Mouse (Mus musculus) testis, postnatal 14 days (tissue): ENCODE data around the gene Gm28374.

Source experiments
- DNase-seq: peaks from one replicate; pipeline ENCODE4 v3.0.0; 2021; ENCODE audit warnings: low spot score

The Gm28374 gene

DNA sequence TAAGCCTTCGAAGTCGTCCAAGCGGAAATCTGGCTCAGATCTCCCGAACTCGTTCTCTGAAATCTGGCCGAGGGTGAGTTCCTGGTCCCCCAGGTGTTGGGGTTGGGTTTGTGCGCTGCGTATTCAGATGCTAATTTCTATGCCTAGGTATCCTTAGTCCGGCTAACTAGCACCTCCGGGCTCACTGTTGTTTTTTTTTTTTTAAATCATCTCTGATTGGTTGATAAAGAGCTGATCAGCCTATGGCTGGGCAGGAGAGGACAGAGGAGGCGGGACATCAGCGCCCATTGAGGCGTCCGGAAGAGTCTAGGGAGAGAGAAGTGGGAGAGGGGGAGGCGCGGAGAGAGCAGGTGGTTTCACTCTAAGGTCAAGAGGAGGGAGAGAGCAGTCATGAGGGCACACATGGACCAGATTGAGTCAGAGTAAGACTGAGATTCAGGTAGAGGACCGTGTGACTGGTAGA, 3.4 kb upstream of the Gm28374 start:
- DNase-seq, result peak; percentile 75

DNA sequence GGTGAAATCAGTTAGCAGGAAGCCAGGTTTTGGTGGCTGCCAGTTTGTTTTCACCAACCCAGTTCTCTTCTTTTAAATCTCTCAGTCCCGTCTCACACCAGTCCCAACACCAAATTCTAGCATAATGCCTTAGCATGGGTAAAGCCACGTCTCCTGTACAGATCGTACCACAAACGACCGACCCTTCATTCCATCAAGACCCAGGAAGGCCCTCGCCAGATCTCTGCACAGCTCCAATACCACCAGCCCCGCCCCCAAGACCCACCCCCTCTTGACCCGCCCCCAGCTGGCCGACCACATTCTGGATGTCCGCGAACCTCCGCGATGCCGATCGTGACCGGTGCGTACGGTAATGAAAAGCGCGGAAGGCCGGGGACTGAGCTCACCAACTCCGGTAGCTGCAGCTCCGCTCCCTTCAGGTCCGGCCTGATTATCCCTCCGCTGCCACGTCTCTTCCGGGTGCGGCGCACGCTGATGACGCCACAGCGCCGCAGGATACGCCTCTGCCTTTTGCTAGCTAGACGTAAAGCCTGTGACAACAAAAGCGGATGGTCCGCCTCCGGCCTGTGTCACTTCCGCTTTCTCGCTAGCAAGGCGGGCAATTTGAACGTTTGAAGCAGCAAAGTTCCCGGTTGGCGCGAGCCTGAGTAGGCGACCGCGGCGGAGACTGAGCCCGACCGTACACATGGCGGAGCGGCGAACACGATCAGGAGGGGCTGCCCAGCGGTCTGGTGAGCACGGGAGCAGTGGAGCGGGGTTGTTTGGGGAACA, 2.6 kb upstream of the Gm28374 start, which contains the start of the genes Zfpl1 and Cdca5:
Gene Zfpl1, minus strand, starts transcription at position 479 of the 771 bp plus-strand sequence.
Gene Cdca5, plus strand, starts transcription at position 506 of the 771 bp plus-strand sequence.
- peak; percentile 97 for DNase-seq

DNA sequence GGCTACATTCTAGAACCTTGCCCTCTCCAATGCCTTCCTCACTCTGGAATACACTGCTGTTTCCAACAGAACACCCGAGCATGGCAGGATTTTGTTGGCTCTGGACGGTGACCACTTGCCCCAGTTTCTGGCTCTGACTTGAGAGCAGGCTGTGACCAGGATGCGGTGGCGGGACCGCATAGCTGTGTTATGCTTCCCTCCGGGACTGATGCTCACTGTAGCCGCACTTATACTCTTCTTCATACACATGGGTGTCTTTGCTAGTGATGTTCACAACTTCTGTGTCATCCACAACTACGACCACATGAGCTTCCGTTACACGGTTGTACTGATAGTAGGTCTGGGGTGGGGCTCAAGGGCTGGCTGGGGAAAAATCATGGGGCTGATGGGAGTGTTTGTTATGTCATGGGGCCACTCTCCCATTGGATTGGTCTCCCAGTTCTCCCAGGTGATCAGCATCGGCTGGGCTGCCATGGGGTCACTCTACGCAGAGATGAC, 2.0 kb downstream of the Gm28374 start, which contains the start of gene Tmem262:
Gene Tmem262, plus strand, starts transcription at position 51 of the 498 bp plus-strand sequence.
- DNase-seq, result no peak

DNA sequence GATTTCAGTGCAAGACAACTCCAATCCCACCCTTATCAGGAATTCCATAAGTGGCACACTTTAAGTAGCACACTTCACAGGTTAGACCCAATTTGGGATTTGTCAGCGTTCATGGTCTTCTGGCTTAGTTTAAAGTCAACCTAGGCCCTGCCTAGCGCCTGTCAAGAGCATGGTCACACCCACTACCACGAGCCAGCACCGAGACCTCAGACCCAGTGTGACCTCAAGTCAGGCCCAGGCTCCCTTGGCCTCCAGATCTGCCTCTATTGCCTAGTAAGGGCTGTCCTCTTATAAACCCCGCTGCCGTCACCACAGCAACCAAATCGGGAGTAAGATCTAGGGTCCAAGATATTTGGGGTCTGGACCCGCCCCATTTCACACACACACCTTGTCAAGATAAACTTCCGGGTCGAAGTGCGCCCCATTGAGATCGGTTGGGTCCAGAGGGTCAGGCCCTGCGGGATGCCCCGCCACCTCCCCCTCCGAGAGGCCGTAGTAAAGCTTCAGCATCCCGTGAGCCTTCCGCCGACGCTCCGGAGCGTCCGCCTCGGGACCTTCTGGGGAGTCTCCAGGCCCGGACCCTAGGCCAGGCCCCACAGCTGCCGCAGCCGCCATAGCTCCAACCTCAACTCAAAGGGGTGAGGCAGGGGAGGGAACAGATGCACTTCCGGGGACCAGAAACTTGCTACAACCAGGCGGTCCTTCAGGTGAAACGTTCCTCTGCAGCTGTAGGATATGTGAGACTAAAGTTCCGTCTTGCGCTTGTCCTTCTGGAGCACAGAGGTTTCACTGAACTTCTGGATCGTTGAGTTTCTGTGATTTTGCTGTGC, 5.3 kb downstream of the Gm28374 start, which contains the start of gene Vps51:
Gene Vps51, minus strand, starts transcription at position 668 of the 830 bp plus-strand sequence.
- peak; percentile 90 for DNase-seq

DNA sequence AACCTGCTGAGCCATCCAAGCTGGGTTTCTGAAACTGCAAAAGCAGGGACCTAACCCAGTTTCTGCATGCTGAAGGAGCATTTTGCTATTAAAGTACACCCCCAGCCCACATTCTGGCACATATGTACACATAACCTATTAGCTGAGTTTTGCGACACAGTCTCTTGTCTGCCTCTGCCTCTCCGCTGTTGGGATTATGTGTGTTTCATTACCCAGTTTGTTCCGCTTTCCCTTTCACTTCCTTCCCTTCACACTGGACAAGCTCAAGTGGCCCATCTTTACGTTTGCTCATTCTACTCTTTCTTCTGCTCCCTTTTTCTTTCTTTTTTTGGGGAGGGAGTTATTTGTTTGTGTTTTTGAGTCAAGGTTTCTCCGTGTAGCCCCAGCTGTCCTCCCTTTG, 8.2 kb downstream of the Gm28374 start:
- DNase-seq, result no peak

DNA sequence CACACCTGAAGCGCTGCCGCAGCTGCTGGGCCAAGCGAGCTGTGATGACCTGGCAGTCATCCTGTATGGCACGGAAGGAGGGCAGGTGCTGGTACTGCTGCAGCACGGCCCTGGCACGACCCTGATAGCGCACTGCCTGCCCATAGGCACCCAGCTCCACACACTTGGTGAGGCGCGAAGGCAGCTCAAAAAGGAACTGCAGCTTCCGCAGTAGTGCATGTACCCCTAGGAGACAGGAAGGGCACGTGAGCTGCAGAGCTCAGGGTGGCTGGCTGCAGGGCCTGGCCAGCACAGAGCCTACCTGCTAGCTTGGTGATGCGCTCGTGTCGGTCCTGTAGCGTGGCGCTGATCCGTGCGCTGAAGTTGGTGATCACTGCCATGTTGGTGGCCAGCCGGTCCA, 10.8 kb downstream of the Gm28374 start:
- no peak for DNase-seq

DNA sequence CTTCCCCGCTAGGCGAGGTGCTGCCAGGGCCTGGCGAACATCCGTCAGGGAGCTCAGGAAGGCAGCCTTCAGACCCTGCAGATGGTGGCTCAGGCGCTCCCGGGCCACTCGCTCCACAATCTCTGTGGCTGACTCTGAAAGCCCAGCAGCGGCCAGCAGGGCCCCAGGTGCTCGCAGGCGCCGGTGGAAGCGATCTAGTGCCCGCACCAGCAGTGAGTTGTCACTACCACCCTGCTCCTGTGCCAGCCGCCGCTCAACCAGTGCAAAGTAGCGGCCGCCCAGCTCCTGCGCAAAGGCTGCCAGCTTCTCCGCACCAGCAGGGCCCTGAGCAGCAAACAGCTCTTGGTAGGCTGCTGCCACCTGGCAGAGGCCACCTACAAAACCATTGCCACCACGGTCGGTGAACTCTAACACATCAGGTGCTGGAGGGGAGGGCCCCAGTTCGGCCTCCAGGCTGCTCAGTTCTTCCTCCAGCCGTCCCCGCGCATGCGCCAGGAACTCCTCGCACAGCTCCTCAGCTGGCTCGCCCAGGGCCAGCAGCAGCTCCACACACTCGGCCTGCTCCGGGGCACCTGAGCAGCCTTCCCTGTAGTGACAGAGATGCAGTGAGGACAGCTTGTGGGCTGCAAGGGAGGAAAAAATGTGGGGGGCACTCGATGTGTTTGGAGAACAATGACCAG, 11.3 kb downstream of the Gm28374 start:
- no peak for DNase-seq

DNA sequence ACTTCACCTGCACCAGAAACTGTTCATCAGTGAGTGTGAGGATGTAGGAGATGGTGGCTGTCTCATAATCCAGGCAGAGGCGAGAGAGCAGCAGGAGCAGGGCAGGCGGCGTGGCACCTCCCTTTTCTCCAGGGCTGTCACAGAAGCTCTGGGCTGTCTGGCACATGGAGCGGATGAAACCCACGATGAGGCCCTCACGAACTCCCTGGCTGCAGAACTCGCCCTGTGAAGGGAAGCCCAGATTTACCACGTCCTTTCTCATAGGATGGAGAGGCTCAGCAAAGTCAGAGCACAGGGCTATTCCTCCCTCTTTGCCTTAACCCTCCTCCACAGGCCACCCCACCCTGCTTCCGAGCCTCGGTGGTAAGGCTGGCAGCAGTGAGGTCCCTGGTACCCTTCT, 12.2 kb downstream of the Gm28374 start:
- no peak for DNase-seq

DNA sequence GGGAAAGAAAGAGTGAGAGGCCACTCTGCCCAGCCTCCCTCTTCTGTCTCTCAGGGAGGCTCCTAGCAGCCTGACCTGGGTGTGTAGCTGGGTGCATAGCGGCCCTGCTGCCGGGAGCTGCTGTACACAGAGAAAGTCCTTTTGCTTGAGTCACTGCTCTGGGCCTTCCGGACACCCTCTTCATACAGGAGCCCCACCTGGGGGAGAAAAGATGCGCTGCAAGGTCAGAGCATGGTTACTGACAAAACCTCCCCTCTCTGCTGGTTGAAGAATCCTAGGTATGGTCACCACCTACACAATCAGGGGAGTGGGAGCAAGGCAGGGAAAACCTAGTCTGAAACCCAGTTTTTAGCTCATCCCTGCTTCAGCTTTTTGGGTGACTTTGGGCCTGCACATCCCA, 13.1 kb downstream of the Gm28374 start:
- no peak for DNase-seq

DNA sequence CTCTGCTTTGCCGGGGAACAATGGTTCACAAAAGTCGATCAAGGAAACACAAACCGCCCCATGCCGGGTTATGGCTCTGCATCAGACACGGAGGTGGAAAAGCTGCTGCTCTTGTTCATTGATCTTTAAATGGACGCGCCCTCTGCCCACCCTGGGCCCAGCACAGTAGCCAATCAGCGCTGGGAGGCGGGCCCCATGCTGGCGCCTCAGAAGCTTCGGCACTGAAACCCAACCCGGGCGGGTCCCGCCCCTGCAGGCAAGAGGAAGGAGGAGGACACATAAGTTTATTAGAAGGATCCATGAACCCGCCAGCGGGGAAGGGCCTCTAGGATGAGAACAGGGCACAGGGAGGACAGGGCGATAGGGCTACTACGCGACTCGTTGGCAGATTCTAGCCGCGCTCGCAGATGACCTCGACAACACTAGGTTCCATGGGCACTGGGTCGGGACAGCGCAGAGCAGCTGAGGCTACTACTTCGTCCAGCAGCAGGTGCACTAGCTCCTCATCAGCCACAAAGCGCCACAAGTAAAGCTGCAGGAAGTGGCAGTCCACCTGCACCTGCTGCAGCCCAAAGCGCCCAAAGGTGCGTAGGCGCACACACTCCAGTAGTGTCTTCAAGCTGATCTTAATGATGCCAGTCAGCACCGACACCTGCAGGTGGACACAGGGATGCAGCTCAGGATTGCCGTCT, 14.2 kb downstream of the Gm28374 start, which contains the start of gene Tm7sf2:
Gene Tm7sf2, minus strand, starts transcription at position 650 of the 692 bp plus-strand sequence.
- peak; percentile 86 for DNase-seq

DNA sequence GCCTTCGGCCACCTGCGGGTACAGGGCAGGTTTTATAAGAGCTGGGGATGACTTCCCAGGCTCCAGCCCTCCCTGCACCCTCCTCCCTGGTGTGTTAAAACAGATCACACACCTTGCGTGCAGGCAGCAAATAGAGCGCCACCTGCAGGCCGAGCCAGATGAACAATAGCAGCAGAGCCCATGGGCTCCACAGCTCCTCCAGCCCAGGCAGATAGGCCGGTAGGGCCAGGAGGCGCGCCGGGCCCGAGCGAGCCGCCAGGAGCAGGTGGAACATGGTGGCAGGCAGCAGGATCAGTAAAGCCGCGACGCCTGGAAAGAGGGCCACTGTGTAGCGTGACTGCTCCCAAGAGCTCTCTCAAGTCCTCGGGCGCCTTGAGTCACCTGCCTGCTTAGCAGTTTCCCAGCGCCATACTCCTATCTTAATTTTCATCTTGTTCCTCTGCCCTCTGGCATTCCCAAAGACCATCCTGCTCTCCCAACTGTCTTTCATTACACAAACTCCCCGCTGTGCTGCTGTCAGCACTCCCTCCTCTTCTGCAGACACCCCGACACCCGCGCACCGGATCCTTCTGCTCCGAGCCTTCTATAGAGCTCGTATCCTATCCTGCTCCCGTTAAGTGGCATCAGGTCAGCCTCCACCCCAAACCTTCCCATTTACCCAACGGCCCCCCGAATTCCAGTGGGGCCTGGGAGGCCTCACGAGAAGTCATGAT, 14.9 kb downstream of the Gm28374 start:
- DNase-seq, result peak; percentile 84

DNA sequence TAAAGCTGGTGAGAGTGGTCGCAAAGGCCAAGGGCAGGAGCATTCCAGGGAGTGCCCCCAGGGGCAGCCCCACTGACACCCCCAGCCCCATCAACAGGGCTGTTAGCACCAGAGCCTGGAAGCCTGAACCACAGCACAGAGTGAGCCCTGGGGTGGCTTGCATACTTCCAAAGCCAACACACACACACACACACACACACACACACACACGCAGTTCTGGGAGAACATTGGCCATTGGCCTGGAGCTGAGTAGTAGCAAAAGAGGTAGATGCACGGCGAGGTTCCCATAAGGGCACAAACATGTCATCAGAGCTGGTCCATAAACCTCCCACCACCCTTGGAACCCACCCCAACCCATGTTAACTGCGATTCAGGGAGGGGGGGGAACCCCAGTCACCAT, 15.5 kb downstream of the Gm28374 start:
- no peak for DNase-seq

DNA sequence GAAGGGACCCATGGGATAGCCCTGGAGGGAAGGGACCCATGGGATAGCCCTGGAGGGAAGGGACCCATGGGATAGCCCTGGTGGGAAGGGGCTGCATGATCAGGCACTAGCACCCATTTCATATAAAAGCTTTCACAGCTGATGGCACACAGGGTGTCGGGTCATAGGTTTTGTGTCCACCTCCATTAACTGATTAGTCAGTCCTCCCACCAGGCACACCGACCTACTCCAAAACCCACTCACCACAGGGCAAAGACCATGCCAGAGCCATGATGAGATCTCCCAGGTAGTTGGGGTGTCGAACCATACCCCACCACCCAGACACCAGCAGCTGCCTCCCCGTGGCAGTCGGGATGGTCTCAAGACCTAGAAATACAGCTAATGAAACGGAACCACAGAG, 19.0 kb downstream of the Gm28374 start:
- no peak for DNase-seq

DNA sequence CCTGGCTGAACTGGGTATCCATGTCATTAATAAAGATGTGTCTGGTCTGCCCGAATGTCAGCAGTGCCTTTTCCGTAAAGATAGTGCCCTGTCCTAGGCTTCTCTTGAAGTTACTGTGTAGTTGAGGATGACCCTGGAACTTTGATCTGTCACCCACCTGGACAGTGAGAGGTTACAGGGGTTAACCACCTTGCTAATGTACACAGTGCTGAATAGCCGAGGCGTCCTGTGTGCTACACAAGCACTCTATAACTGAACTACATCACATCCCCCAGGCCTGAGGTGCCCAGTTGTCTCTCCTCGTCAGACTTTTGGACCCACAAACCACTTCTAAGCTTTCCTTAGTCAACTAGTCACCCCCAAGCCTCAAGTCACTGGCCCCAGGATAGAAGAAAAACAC, 19.6 kb downstream of the Gm28374 start:
- DNase-seq, result no peak

DNA sequence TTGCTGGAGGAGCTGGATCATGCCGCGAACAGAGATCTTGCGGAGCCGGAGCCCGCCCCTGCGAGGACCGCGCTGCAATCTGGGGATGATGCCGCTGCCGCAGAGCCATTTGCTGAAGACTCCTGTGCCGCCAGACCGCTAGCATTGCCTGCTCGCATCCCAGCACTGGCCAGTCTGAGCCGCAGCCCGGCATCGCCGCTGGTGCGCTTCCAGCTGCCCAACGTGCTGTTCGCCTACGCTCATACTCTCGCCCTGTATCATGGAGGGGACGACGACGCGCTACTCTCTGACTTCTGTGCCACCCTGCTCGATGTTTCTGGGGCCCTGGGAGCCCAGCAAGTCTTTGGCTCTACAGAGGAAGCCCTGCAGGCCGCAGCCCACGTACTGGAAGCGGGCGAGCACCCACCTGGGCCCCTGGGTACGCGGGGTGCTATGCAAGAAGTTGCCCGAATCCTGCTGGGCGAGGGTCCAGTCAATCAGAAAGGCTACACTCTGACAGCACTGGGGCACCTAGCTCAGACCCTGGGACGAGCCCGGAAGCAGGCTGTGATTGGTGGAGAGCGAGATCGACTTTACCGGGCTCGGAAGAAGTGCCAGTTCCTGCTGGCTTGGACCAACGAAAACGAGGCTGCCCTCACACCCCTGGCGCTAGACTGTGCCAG, 20.3 kb downstream of the Gm28374 start:
- peak; percentile 57 for DNase-seq

DNA sequence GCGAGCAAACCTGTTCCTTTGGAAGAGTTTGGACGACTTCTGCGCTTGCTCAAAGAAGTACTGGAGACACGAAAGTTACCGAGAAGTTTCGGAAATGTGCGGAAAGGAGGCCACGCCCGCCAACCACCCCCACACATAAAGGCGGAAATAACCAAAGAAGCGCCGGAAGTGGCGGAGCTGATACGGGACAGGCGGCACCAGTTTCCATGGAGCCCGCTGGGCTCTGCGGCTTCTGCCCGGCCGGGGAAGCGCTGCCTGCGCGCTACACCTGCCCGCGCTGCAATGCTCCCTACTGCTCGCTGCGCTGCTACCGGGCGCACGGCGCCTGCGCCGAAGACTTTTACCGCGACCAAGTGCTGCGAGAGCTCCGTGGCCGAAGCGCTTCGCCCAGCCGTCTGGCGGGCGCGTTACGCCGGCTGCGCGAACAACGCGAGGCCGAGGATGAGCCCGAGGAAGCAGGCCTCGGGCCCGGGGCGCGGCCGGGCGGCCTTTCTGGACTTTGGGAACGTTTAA, 21.0 kb downstream of the Gm28374 start, which contains the start of gene Znhit2:
Gene Znhit2, plus strand, starts transcription at position 172 of the 513 bp plus-strand sequence.
- peak; percentile 92 for DNase-seq

DNA sequence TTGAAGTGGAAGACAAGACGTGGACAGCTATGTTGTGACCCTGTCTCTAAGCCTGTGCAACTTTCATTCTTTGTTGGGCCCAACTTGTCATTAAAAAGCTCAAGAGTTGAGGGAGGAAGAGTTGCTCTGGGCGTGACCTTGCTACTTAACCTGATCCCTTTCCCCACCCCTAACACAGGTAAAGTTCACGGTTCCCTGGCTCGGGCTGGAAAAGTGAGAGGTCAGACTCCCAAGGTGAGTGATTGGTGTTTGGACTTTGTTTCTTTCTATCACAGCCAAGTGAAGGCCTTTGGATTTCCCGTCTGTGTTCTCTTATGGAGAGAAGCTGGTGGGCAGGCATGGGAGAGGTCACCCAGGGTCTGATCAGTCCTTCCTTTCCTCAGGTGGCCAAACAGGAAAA, 23.1 kb downstream of the Gm28374 start:
- no peak for DNase-seq

DNA sequence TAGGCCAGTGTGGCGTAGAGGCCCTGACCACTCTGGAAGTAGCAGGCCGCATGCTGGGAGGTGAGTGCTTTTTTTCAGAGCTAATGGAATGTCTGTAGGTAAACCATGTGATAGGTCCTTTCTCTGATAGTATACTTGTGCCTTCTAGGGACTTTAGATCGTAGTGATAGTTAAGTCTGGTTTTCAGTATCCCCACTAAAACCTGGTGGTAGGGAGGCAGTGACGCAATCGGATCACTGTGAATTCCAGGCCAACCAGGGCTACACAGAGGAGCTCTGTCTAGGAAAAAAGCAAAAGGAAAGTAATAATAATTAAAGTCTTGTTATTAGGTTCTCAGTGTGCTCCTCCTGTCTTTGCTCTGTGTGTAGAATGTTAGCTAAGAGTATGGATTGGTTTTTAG, 23.5 kb downstream of the Gm28374 start:
- no peak for DNase-seq

DNA sequence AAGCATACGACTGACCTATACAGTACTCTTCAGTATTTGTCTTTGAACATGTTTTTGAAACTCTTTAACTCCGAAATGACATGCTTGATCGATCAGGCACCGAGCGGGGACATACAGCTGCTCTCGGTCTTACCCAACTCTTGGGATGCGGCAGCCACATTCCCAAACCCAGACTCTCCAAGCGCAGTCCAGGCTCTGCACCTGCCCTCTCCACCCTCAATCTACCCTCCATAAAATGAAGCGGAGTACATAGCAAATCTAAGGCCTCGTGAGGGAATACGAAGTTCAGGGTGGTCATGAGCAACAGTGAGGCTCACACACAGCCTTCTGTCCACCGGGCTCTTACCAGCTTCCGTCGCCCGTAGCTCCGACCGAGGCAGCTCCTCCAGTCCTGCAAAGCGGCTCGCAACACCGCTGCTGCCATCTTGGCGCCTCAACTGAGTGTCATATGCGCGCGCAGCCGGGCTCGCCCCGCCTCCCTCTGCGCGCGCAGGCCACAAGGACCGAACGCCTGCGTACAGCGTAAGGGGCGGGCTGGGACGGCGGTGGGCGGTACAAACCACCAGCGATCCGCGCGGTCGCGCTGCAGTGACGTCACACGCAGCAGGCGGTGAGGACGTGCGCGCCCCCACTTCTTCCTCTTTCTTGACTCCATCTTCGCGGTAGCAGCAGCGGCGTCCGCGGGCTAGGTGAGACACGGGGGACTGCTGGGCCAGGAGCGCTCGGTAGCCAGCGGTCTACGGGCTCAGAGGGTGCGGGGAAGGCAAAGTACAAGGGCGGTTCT, 24.6 kb downstream of the Gm28374 start, which contains the start of the genes Mrpl49 and Fau:
Gene Mrpl49, minus strand, starts transcription at position 473 of the 784 bp plus-strand sequence.
Gene Fau, plus strand, starts transcription at position 532 of the 784 bp plus-strand sequence.
- DNase-seq, result peak; percentile 99
